Mouse (Mus musculus) left cerebral cortex, postnatal 25 days (tissue): Measurements from ENCODE around the gene Mup16. TPM values are rescaled to one million over a fixed set of nuclear protein-coding genes. Genes with fewer than 3 reads are reported as not detected.
"Not testable (repeated sequence)": the region's sequence is repeated elsewhere in the genome, so short reads cannot be mapped to it uniquely, and the experiment has no call there.

Experiments used
- DNase-seq, 2 experiments: peaks; one replicate each; pipeline ENCODE4 v3.0.0; 2022; ENCODE audit warnings: low spot score in 2 of 2, mixed read lengths in 1 of 2
- intact Hi-C: fragments of 180-260 bp; cut with DNase I; formaldehyde crosslinking; loops from one replicate; pipeline ENCODE4 v1.15.1; 2025
- total RNA-seq, 2 experiments: library from RNA; stranded (reverse); gene quantifications; 2 replicates each; pipeline ENCODE4 v1.2.3; 2021

The Mup16 gene
- not detected for total RNA-seq

DNA sequence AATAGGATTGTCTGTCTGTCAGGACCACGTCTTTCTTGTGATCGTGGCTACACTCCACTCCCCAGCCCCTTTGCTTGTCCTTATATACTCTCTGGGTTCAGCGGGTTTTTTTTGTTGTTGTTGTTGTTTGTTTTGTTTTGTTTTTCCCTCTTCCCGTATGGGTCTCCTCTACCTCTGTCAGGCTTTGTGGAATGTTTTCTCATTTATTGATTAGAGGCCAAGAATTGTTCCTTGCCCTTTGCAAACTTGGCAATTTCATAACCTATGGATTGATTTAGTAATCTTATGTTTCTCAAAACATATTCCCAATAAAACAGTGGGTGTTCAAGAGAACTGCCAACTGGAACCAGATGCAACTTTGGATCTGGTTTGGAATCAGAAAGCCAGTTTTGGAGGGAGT lies at the start of gene Mup16:
TSS of gene Mup16 (minus strand) at position 101 of the 400 bp plus-strand sequence.
- intact Hi-C loops, DNase-seq: not testable (repeated sequence)

DNA sequence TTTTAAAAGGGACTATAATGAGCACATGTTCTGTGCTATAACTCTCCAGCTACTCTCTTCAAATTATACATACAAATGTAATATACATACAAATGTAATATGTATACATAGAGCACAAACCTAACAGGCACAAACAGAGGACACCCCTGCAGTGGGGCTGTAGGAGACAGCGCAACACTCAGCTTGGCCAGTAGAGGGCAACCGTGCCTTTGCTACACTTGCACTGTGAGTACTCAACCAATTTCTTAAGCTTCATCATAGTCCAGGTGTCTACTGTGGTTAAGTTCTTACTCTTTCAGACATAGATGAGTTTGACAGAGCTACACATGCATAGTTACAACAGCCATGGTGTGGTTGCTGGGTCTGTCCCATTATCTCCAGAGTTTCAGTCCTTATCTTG lies 36.6 kb upstream of the Mup16 start:
- intact Hi-C loops: not testable (repeated sequence)
- peak; percentile 6 to 29 for DNase-seq

Other genes with a start within 250 kb of the Mup16 start
- not detected for gene Mup14, start 215.5 kb downstream of the Mup16 start, total RNA-seq
- not detected for gene Mup15, start 79.8 kb downstream of the Mup16 start, total RNA-seq
- not detected for gene Mup17, start 76.3 kb upstream of the Mup16 start, total RNA-seq
- not detected for gene Mup18, start 154.6 kb upstream of the Mup16 start, total RNA-seq